Mouse (Mus musculus): ENCODE results near the gene Mael.

The Mael gene

GRCm38 (mm10) chr1:166204171-166204570 is 34.4 kb downstream of the Mael start:
- DNase-seq, result no peak

- no peak for DNase-seq
Measured at GRCm38 (mm10) chr1:166189821-166190220, 48.7 kb downstream of the Mael start.

- DNase-seq, result no peak
Measured at GRCm38 (mm10) chr1:166185357-166185756, 53.2 kb downstream of the Mael start.

GRCm38 (mm10) chr1:166184391-166185229 is 53.9 kb downstream of the Mael start:
- DNase-seq, result no peak

GRCm38 (mm10) chr1:166182952-166183627 is 55.5 kb downstream of the Mael start:
- DNase-seq, result no peak

- DNase-seq, result no peak
Measured at GRCm38 (mm10) chr1:166181510-166181909, 57.0 kb downstream of the Mael start.

GRCm38 (mm10) chr1:166173621-166174020 is 64.9 kb downstream of the Mael start:
- no peak for DNase-seq

GRCm38 (mm10) chr1:166172992-166173391 is 65.6 kb downstream of the Mael start:
- peak in 1 of 2 experiments; percentile 0 for DNase-seq

GRCm38 (mm10) chr1:166170852-166171251 is 67.7 kb downstream of the Mael start:
- DNase-seq, result no peak

GRCm38 (mm10) chr1:166169713-166170112 is 68.8 kb downstream of the Mael start:
- DNase-seq, result no peak

- DNase-seq, result no peak
Measured at GRCm38 (mm10) chr1:166168017-166168416, 70.5 kb downstream of the Mael start.

- no peak for DNase-seq
Measured at GRCm38 (mm10) chr1:166167405-166167804, 71.1 kb downstream of the Mael start.

GRCm38 (mm10) chr1:166165159-166165558 is 73.4 kb downstream of the Mael start:
- DNase-seq, result no peak

GRCm38 (mm10) chr1:166164580-166164979 is 74.0 kb downstream of the Mael start:
- DNase-seq, result no peak

GRCm38 (mm10) chr1:166160569-166161445 is 77.7 kb downstream of the Mael start:
- peak; percentile 80 to 89 for DNase-seq

GRCm38 (mm10) chr1:166160111-166160510 is 78.4 kb downstream of the Mael start:
- no peak for DNase-seq

- DNase-seq, result no peak
Measured at GRCm38 (mm10) chr1:166158664-166159063, 79.9 kb downstream of the Mael start.

- DNase-seq, result no peak
Measured at GRCm38 (mm10) chr1:166157712-166158111, 80.8 kb downstream of the Mael start.

GRCm38 (mm10) chr1:166155113-166155494 is 83.4 kb downstream of the Mael start:
- DNase-seq, result no peak

GRCm38 (mm10) chr1:166154162-166155112 is 84.1 kb downstream of the Mael start:
- peak; percentile 76 to 88 for DNase-seq

GRCm38 (mm10) chr1:166153351-166154120 is 85.0 kb downstream of the Mael start:
- peak; percentile 87 to 94 for DNase-seq

Measured in cerebellum, postnatal 25 days (tissue).